Mouse (Mus musculus) cerebellum, adult 2 months (tissue): ENCODE data around the gene Sertad1.

Source experiments
- CTCF ChIP-seq: fragments of 200-500 bp; IDR thresholded peaks from 2 replicates; pipeline ENCODE4 v1.5.1; 2011; ENCODE audit warnings: low read depth, mild to moderate bottlenecking, control low read depth, low read length, moderate library complexity, borderline replicate concordance; ENCODE audit not compliant: insufficient read depth
- POLR2A ChIP-seq: fragments of 200-500 bp; IDR thresholded peaks from 2 replicates; pipeline ENCODE4 v1.6.1; 2011; ENCODE audit warnings: low read length, control low read depth, borderline replicate concordance; ENCODE audit not compliant: insufficient read depth

DNA sequence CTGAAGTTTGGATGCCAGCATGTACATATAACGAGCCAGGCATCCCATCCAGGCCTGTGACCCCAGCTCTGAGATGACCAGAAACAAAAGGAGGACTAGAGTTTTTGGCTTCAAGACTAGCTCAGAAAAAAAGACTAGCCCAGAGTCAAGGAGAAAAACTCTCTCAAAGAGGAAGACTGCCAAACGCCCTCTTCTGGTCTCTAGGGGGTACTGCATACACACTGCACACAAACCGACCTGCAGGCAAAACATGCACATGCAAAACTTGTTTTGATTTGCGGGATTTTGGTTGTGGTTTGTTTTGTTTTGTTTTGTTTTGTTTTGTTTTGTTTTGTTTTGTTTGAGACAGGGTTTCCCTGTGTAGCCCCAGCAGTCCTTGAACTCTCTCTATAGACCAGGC, 46.7 kb upstream of the Sertad1 start:
- TF ChIP-seq CTCF (no peak; the same call in 1 of the 2 replicates), POLR2A (no peak)
